Mouse (Mus musculus) midbrain, postnatal 0 days (tissue): ENCODE results near the gene Foxi3. TPM values are rescaled to one million over a fixed set of nuclear protein-coding genes. Genes with fewer than 3 reads are reported as not detected.

Source experiments
- ATAC-seq: fragments of 200-750 bp; cut with Nextera tagmentation; 2 replicates; pipeline ENCODE4 v1.8.0; 2017; ENCODE audit warnings: moderate number of reproducible peaks, mild to moderate bottlenecking, moderate TSS enrichment, moderate library complexity; ENCODE audit not compliant: low FRiP score
- DNase-seq: peaks from one replicate; pipeline ENCODE4 v3.0.0-alpha.2; 2015; ENCODE audit warnings: low spot score
- H3K27ac ChIP-seq: fragments of 300-500 bp; sonication (generic); 2 replicates; pipeline ENCODE4 v1.5.1; 2014; ENCODE audit warnings: low read depth, mild to moderate bottlenecking, low read length, mixed read lengths
- H3K27me3 ChIP-seq: fragments of 300-500 bp; sonication (generic); 2 replicates; pipeline ENCODE4 v1.6.1; 2014; ENCODE audit warnings: low read length, control low read depth, mixed read lengths; ENCODE audit not compliant: insufficient read depth
- H3K36me3 ChIP-seq: fragments of 300-500 bp; sonication (generic); 2 replicates; pipeline ENCODE4 v1.6.1; 2014; ENCODE audit warnings: low read length, control low read depth, mixed read lengths; ENCODE audit not compliant: insufficient read depth
- H3K4me1 ChIP-seq: fragments of 300-500 bp; sonication (generic); 2 replicates; pipeline ENCODE4 v1.6.1; 2014; ENCODE audit warnings: mild to moderate bottlenecking, control low read depth, antibody characterized with exemption, low read length, mixed read lengths; ENCODE audit not compliant: insufficient read depth
- H3K4me2 ChIP-seq: fragments of 300-500 bp; sonication (generic); 2 replicates; pipeline ENCODE4 v1.6.1; 2014; ENCODE audit warnings: low read depth, mild to moderate bottlenecking, low read length, mixed read lengths; ENCODE audit not compliant: poor library complexity, severe bottlenecking
- H3K4me3 ChIP-seq: fragments of 300-500 bp; sonication (generic); 2 replicates; pipeline ENCODE4 v1.5.1; 2014; ENCODE audit warnings: low read depth, mild to moderate bottlenecking, low read length, moderate library complexity
- H3K9ac ChIP-seq: fragments of 300-500 bp; sonication (generic); replicated peaks from 2 replicates; pipeline ENCODE4 v1.6.1; 2014; ENCODE audit warnings: mild to moderate bottlenecking, low read length, moderate library complexity, mixed read lengths; ENCODE audit not compliant: poor library complexity, severe bottlenecking
- H3K9me3 ChIP-seq: fragments of 300-500 bp; sonication (generic); 2 replicates; pipeline ENCODE4 v1.6.1; 2016; ENCODE audit warnings: low read length, control low read depth
- CTCF ChIP-seq: IDR thresholded peaks from 2 replicates; pipeline ENCODE4 v1.5.1; 2016; ENCODE audit warnings: antibody characterized with exemption, mild to moderate bottlenecking
- WGBS: fragments of 180-500 bp; shearing (Covaris S2); extraction: QIAGEN DNeasy Blood & Tissue Kit; methylation state at CpG from one replicate; pipeline ENCODE4 v1.1.7; 2014; 5-methylcytosine and 5-hydroxymethylcytosine counted together
- polyA plus RNA-seq: library from polyadenylated mRNA; unstranded; fragments of >200 nt; fragmentation: Nextera tagmentation; extraction: Ambion mirVana; gene quantifications from 2 replicates; pipeline ENCODE4 v1.2.1, GENCODE M21; 2015
- total RNA-seq: library from RNA; depleted of rRNA; stranded (reverse); fragments of >200 nt; gene quantifications from 2 replicates; pipeline ENCODE4 v1.2.3, GENCODE M21; 2014

Foxi3 gene
- total and polyA plus RNA-seq, 2 experiments from 2014 or later = not detected

- peaks cover 7% of the 10 kb centered on the region for H3K4me1 ChIP-seq
- no peaks in the 10 kb centered on the region for H3K9me3 ChIP-seq
- H3K4me3 ChIP-seq = peak overlapping the region; percentile 44
- WGBS = under 1% methylated on average over 34 of the region's 34 CpGs
- TF ChIP-seq CTCF = no peak
- H3K4me2 ChIP-seq = peak overlapping the region; percentile 91
- H3K27me3 ChIP-seq = peaks cover 54% of the 10 kb centered on the region
- DNase-seq (no peak), ATAC-seq (peak; percentile 56)
- H3K9ac ChIP-seq = no peak overlapping the region
- H3K36me3 ChIP-seq = no peaks in the 10 kb centered on the region
- H3K27ac ChIP-seq = no peak overlapping the region
Observed at GRCm38 (mm10) chr6:70956936-70957335, 605 bp downstream of the Foxi3 start.

GRCm38 (mm10) chr6:70957341-70957940 is 1.1 kb downstream of the Foxi3 start:
- ATAC-seq (no peak), DNase-seq (no peak)
- H3K9ac ChIP-seq = no peak overlapping the region
- no peaks in the 10 kb centered on the region for H3K9me3 ChIP-seq
- WGBS = 12% methylated on average over 7 of the region's 7 CpGs
- no peaks in the 10 kb centered on the region for H3K36me3 ChIP-seq
- no peak for TF ChIP-seq CTCF
- peaks cover 7% of the 10 kb centered on the region for H3K4me1 ChIP-seq
- H3K27me3 ChIP-seq = peaks cover 54% of the 10 kb centered on the region
- peak overlapping the region; percentile 44 for H3K4me3 ChIP-seq
- no peak overlapping the region for H3K27ac ChIP-seq
- peak overlapping the region; percentile 91 for H3K4me2 ChIP-seq

GRCm38 (mm10) chr6:70964116-70964830 is 7.9 kb downstream of the Foxi3 start:
- Histone ChIP-seq H3K9me3 (no peaks in the 10 kb centered on the region), H3K9ac (no peak overlapping the region), H3K4me1 (no peaks in the 10 kb centered on the region), H3K4me2 (no peak overlapping the region), H3K27ac (no peak overlapping the region), H3K36me3 (no peaks in the 10 kb centered on the region), H3K27me3 (peaks cover 5% of the 10 kb centered on the region), H3K4me3 (no peak overlapping the region)
- TF ChIP-seq CTCF = no peak
- ATAC-seq (no peak), DNase-seq (no peak)
- WGBS = 37% methylated on average over 6 of the region's 6 CpGs

GRCm38 (mm10) chr6:70965694-70966093 is 9.4 kb downstream of the Foxi3 start:
- no peak overlapping the region for H3K27ac ChIP-seq
- TF ChIP-seq CTCF = no peak
- H3K27me3 ChIP-seq = no peaks in the 10 kb centered on the region; the same call in none of the 2 replicates
- ATAC-seq = 0 out of 2 replicates have a peak, but pooled peaks have one; percentile 52
- H3K4me2 ChIP-seq = no peak overlapping the region
- no peak for DNase-seq
- H3K36me3 ChIP-seq = no peaks in the 10 kb centered on the region
- no peak overlapping the region for H3K9ac ChIP-seq
- H3K4me1 ChIP-seq = no peaks in the 10 kb centered on the region
- H3K9me3 ChIP-seq = no peaks in the 10 kb centered on the region
- 23% methylated on average over 7 of the region's 7 CpGs for whole genome bisulfite sequencing
- H3K4me3 ChIP-seq = no peak overlapping the region

- ATAC-seq (peak; percentile 42; the same call in 1 of the 2 replicates), DNase-seq (no peak)
- WGBS = 2% methylated on average over 8 of the region's 8 CpGs
- Histone ChIP-seq H3K27me3 (no peaks in the 10 kb centered on the region; the same call in 1 of the 2 replicates), H3K9ac (no peak overlapping the region), H3K36me3 (no peaks in the 10 kb centered on the region), H3K27ac (no peak overlapping the region), H3K4me3 (no peak overlapping the region), H3K4me1 (no peaks in the 10 kb centered on the region), H3K4me2 (peak overlapping the region; percentile 41), H3K9me3 (no peaks in the 10 kb centered on the region)
- TF ChIP-seq CTCF = no peak
Observed at GRCm38 (mm10) chr6:70967422-70967821, 11.1 kb downstream of the Foxi3 start.

GRCm38 (mm10) chr6:70968291-70968690 is 12.0 kb downstream of the Foxi3 start:
- Histone ChIP-seq H3K9ac (no peak overlapping the region), H3K4me1 (no peaks in the 10 kb centered on the region), H3K9me3 (no peaks in the 10 kb centered on the region), H3K4me3 (no peak overlapping the region), H3K27me3 (no peaks in the 10 kb centered on the region; the same call in 1 of the 2 replicates), H3K27ac (no peak overlapping the region), H3K4me2 (no peak overlapping the region), H3K36me3 (no peaks in the 10 kb centered on the region)
- WGBS = 64% methylated on average over 4 of the region's 4 CpGs
- TF ChIP-seq CTCF = no peak
- DNase-seq (no peak), ATAC-seq (no peak)
